Mouse (Mus musculus): Measurements from ENCODE around the gene Calm1. TPM values are rescaled to one million over a fixed set of nuclear protein-coding genes. Genes with fewer than 3 reads are reported as not detected.
"Not testable (repeated sequence)": the region's sequence is repeated elsewhere in the genome, so short reads cannot be mapped to it uniquely, and the experiment has no call there.

Calm1 gene
- polyA plus RNA-seq, 1 experiment from 2014 or later: 1,734 TPM

- H3K9ac ChIP-seq (replicated peaks): no peak overlapping the region
- H3K27me3 ChIP-seq: no peaks in the 10 kb centered on the region
- ATAC-seq (ENCODE audit: low FRiP score, low read depth): no peak
- H3K4me1 ChIP-seq: 0 out of 2 replicates have a peak, but pooled peaks cover 5% of the 10 kb centered on the region
- no peak overlapping the region for H3K4me2 ChIP-seq (replicated peaks)
- H3K4me3 ChIP-seq: no peak overlapping the region
- 57% methylated on average over 3 of the region's 3 CpGs for WGBS
- peaks cover 23% of the 10 kb centered on the region for H3K36me3 ChIP-seq
- peaks cover 6% of the 10 kb centered on the region; the same call in 1 of the 2 replicates for H3K9me3 ChIP-seq
- no peak overlapping the region for H3K27ac ChIP-seq (replicated peaks)
Measured at GRCm38 (mm10) chr12:100212397-100212796, 13.2 kb downstream of the Calm1 start.

- WGBS: 92% methylated on average over 2 of the region's 2 CpGs
- no peak overlapping the region for H3K27ac ChIP-seq (replicated peaks)
- ATAC-seq (ENCODE audit: low FRiP score, low read depth): no peak
- peaks cover 6% of the 10 kb centered on the region; the same call in 1 of the 2 replicates for H3K9me3 ChIP-seq
- H3K4me1 ChIP-seq: 0 out of 2 replicates have a peak, but pooled peaks cover 5% of the 10 kb centered on the region
- H3K27me3 ChIP-seq: no peaks in the 10 kb centered on the region
- no peak overlapping the region for H3K4me3 ChIP-seq
- H3K9ac ChIP-seq (replicated peaks): no peak overlapping the region
- H3K4me2 ChIP-seq (replicated peaks): no peak overlapping the region
- H3K36me3 ChIP-seq: peaks cover 15% of the 10 kb centered on the region
Measured at GRCm38 (mm10) chr12:100213162-100213561, 13.9 kb downstream of the Calm1 start.

- Histone ChIP-seq H3K36me3 (peaks cover 5% of the 10 kb centered on the region; the same call in 1 of the 2 replicates), H3K4me1 (0 out of 2 replicates have a peak, but pooled peaks cover 5% of the 10 kb centered on the region), H3K27ac (replicated peaks) (no peak overlapping the region), H3K4me3 (no peak overlapping the region), H3K9me3 (peaks cover 6% of the 10 kb centered on the region; the same call in 1 of the 2 replicates), H3K4me2 (replicated peaks) (no peak overlapping the region), H3K9ac (replicated peaks) (no peak overlapping the region), H3K27me3 (no peaks in the 10 kb centered on the region)
- WGBS: 92% methylated on average over 10 of the region's 10 CpGs
- ATAC-seq (ENCODE audit: low FRiP score, low read depth): no peak
Measured at GRCm38 (mm10) chr12:100214156-100214555, 14.9 kb downstream of the Calm1 start.

- no peak overlapping the region for H3K4me2 ChIP-seq (replicated peaks)
- H3K4me1 ChIP-seq: 0 out of 2 replicates have a peak, but pooled peaks cover 5% of the 10 kb centered on the region
- no peak overlapping the region for H3K27ac ChIP-seq (replicated peaks)
- H3K36me3 ChIP-seq: no peaks in the 10 kb centered on the region
- 79% methylated on average over 3 of the region's 3 CpGs for WGBS
- H3K27me3 ChIP-seq: no peaks in the 10 kb centered on the region
- no peak overlapping the region for H3K4me3 ChIP-seq
- no peak overlapping the region for H3K9ac ChIP-seq (replicated peaks)
- ATAC-seq (ENCODE audit: low FRiP score, low read depth): no peak
- H3K9me3 ChIP-seq: peaks cover 6% of the 10 kb centered on the region; the same call in 1 of the 2 replicates
Measured at GRCm38 (mm10) chr12:100214738-100215137, 15.5 kb downstream of the Calm1 start.

- not testable (repeated sequence) for H3K9me3 ChIP-seq; H3K36me3 ChIP-seq; H3K4me2 ChIP-seq (replicated peaks); ATAC-seq (ENCODE audit: low FRiP score, low read depth); H3K4me1 ChIP-seq; H3K4me3 ChIP-seq; H3K27me3 ChIP-seq; H3K27ac ChIP-seq (replicated peaks); H3K9ac ChIP-seq (replicated peaks)
- WGBS: 94% methylated on average over 2 of the region's 2 CpGs
Measured at GRCm38 (mm10) chr12:100217087-100217486, 17.9 kb downstream of the Calm1 start.

GRCm38 (mm10) chr12:100220012-100220411, 20.8 kb downstream of the Calm1 start:
- Histone ChIP-seq H3K36me3 (no peaks in the 10 kb centered on the region), H3K4me3 (no peak overlapping the region), H3K9me3 (no peaks in the 10 kb centered on the region), H3K27ac (replicated peaks) (no peak overlapping the region), H3K4me1 (peaks cover 31% of the 10 kb centered on the region), H3K9ac (replicated peaks) (no peak overlapping the region), H3K27me3 (no peaks in the 10 kb centered on the region), H3K4me2 (replicated peaks) (no peak overlapping the region)
- ATAC-seq (ENCODE audit: low FRiP score, low read depth): no peak
- WGBS: 92% methylated on average over 4 of the region's 4 CpGs

- H3K9ac ChIP-seq (replicated peaks): no peak overlapping the region; the same call in 1 of the 2 replicates
- WGBS: 13% methylated on average over 11 of the region's 11 CpGs
- H3K4me1 ChIP-seq: peaks cover 41% of the 10 kb centered on the region
- H3K4me3 ChIP-seq: no peak overlapping the region
- no peaks in the 10 kb centered on the region for H3K36me3 ChIP-seq
- H3K4me2 ChIP-seq (replicated peaks): peak overlapping the region; percentile 34
- peak overlapping the region; percentile 60 for H3K27ac ChIP-seq (replicated peaks)
- no peaks in the 10 kb centered on the region for H3K9me3 ChIP-seq
- peak; percentile 89 for ATAC-seq (ENCODE audit: low FRiP score, low read depth)
- H3K27me3 ChIP-seq: no peaks in the 10 kb centered on the region
Measured at GRCm38 (mm10) chr12:100221608-100222321, 22.5 kb downstream of the Calm1 start.

GRCm38 (mm10) chr12:100222322-100222993, 23.2 kb downstream of the Calm1 start:
- no peaks in the 10 kb centered on the region for H3K27me3 ChIP-seq
- peak overlapping the region; percentile 60 for H3K27ac ChIP-seq (replicated peaks)
- 67% methylated on average over 13 of the region's 13 CpGs for whole genome bisulfite sequencing
- H3K9me3 ChIP-seq: no peaks in the 10 kb centered on the region
- H3K4me1 ChIP-seq: peaks cover 45% of the 10 kb centered on the region
- no peaks in the 10 kb centered on the region for H3K36me3 ChIP-seq
- H3K4me2 ChIP-seq (replicated peaks): peak overlapping the region; percentile 34
- ATAC-seq (ENCODE audit: low FRiP score, low read depth): peak; percentile 75
- H3K9ac ChIP-seq (replicated peaks): no peak overlapping the region; the same call in 1 of the 2 replicates
- H3K4me3 ChIP-seq: no peak overlapping the region

- H3K36me3 ChIP-seq: no peaks in the 10 kb centered on the region
- no peak overlapping the region for H3K4me3 ChIP-seq
- peaks cover 52% of the 10 kb centered on the region for H3K4me1 ChIP-seq
- no peak for ATAC-seq (ENCODE audit: low FRiP score, low read depth)
- H3K9ac ChIP-seq (replicated peaks): no peak overlapping the region
- WGBS: 81% methylated on average over 8 of the region's 8 CpGs
- no peaks in the 10 kb centered on the region for H3K9me3 ChIP-seq
- no peaks in the 10 kb centered on the region for H3K27me3 ChIP-seq
- no peak overlapping the region for H3K4me2 ChIP-seq (replicated peaks)
- peak overlapping the region; percentile 31 for H3K27ac ChIP-seq (replicated peaks)
Measured at GRCm38 (mm10) chr12:100223531-100223930, 24.3 kb downstream of the Calm1 start.

GRCm38 (mm10) chr12:100225196-100225595, 26.0 kb downstream of the Calm1 start:
- H3K27me3 ChIP-seq: no peaks in the 10 kb centered on the region
- no peaks in the 10 kb centered on the region for H3K36me3 ChIP-seq
- WGBS: 88% methylated on average over 4 of the region's 4 CpGs
- ATAC-seq (ENCODE audit: low FRiP score, low read depth): no peak
- H3K4me1 ChIP-seq: peaks cover 57% of the 10 kb centered on the region
- H3K4me2 ChIP-seq (replicated peaks): no peak overlapping the region
- H3K4me3 ChIP-seq: no peak overlapping the region
- no peaks in the 10 kb centered on the region for H3K9me3 ChIP-seq
- H3K9ac ChIP-seq (replicated peaks): no peak overlapping the region
- H3K27ac ChIP-seq (replicated peaks): no peak overlapping the region

GRCm38 (mm10) chr12:100226073-100226472, 26.8 kb downstream of the Calm1 start:
- WGBS: 73% methylated on average over 5 of the region's 5 CpGs
- Histone ChIP-seq H3K36me3 (no peaks in the 10 kb centered on the region), H3K27ac (replicated peaks) (peak overlapping the region; percentile 63), H3K9me3 (no peaks in the 10 kb centered on the region), H3K4me2 (replicated peaks) (no peak overlapping the region; the same call in 1 of the 2 replicates), H3K9ac (replicated peaks) (no peak overlapping the region), H3K27me3 (no peaks in the 10 kb centered on the region), H3K4me3 (no peak overlapping the region), H3K4me1 (peaks cover 57% of the 10 kb centered on the region)
- ATAC-seq (ENCODE audit: low FRiP score, low read depth): no peak

- Histone ChIP-seq H3K4me2 (replicated peaks) (no peak overlapping the region; the same call in 1 of the 2 replicates), H3K36me3 (no peaks in the 10 kb centered on the region), H3K9me3 (no peaks in the 10 kb centered on the region), H3K27ac (replicated peaks) (peak overlapping the region; percentile 63), H3K9ac (replicated peaks) (0 out of 2 replicates have a peak overlapping the region, but pooled peaks have one; percentile 17), H3K4me1 (peaks cover 52% of the 10 kb centered on the region), H3K4me3 (no peak overlapping the region), H3K27me3 (no peaks in the 10 kb centered on the region)
- ATAC-seq (ENCODE audit: low FRiP score, low read depth): no peak
- 56% methylated on average over 8 of the region's 8 CpGs for WGBS
Measured at GRCm38 (mm10) chr12:100226621-100227020, 27.4 kb downstream of the Calm1 start.

Data from midbrain, embryonic 12.5 days (tissue).